ENCODE assay signal across 8 mouse cellular contexts in genomic region chr17:46679843-46680759, GRCm38 (mm10). TPM values are rescaled to one million over a fixed set of nuclear protein-coding genes. Genes with fewer than 3 reads are reported as not detected.
DNase-seq lines count a peak whose midpoint lies in the region; ATAC-seq lines count a peak whose summit lies in the region.

No protein-coding gene starts in this region.

- peak overlapping the region; percentile 82 for H3K4me3 ChIP-seq in forebrain, embryonic 13.5 days
- peak overlapping the region; percentile 97 for H3K4me3 ChIP-seq in liver, embryonic 16.5 days (ENCODE audit: low read depth, low read length)
- H3K4me3 ChIP-seq in neural tube, embryonic 13.5 days, result peak overlapping the region; percentile 69

- under 1% methylated on average over 34 of the region's 34 CpGs for WGBS in forebrain, embryonic 13.5 days
- WGBS in liver, embryonic 16.5 days (ENCODE audit: insufficient replicate concordance), result under 1% methylated on average over 34 of the region's 34 CpGs
- WGBS in neural tube, embryonic 13.5 days, result under 1% methylated on average over 34 of the region's 34 CpGs

- peaks cover 61% of the 10 kb centered on the region for H3K36me3 ChIP-seq in forebrain, embryonic 13.5 days (ENCODE audit: poor library complexity, severe bottlenecking)
- peaks cover 24% of the 10 kb centered on the region for H3K36me3 ChIP-seq in liver, embryonic 16.5 days (ENCODE audit: control insufficient read depth, insufficient read depth)
- peaks cover 59% of the 10 kb centered on the region for H3K36me3 ChIP-seq in neural tube, embryonic 13.5 days

- peak overlapping the region; percentile 72 for H3K9ac ChIP-seq in forebrain, embryonic 13.5 days
- H3K9ac ChIP-seq in liver, embryonic 16.5 days (ENCODE audit: low read depth, low read length), result peak overlapping the region; percentile 91
- peak overlapping the region; percentile 80 for H3K9ac ChIP-seq in neural tube, embryonic 13.5 days

- peak overlapping the region; percentile 77 for H3K4me2 ChIP-seq in forebrain, embryonic 13.5 days
- H3K4me2 ChIP-seq in liver, embryonic 16.5 days (ENCODE audit: low read depth, low read length), result peak overlapping the region; percentile 95
- peak overlapping the region; percentile 76 for H3K4me2 ChIP-seq in neural tube, embryonic 13.5 days

- peak; percentile 16 for ATAC-seq in forebrain, embryonic 13.5 days
- ATAC-seq in liver, embryonic 16.5 days (ENCODE audit: low read depth), result peak; percentile 0; the same call in 1 of the 2 replicates
- peak; percentile 48 for ATAC-seq in neural tube, embryonic 13.5 days (ENCODE audit: low read depth)
- no peak for ATAC-seq in inflammation-experienced regulatory T-cells, adult 6 months

- DNase-seq in layer of hippocampus, adult 11-12 months (ENCODE audit: low spot score), result peak; percentile 55
- DNase-seq in layer of hippocampus, adult 9-11 months, result no peak
- peak; percentile 37 for DNase-seq in T-cell, adult 2 months (ENCODE audit: low spot score)
- DNase-seq in induced T-regulatory cell, adult 2 months (ENCODE audit: low read depth), result peak; percentile 72

- peak overlapping the region; percentile 89 for H3K27ac ChIP-seq in forebrain, embryonic 13.5 days
- H3K27ac ChIP-seq in liver, embryonic 16.5 days (ENCODE audit: low read length), result peak overlapping the region; percentile 93
- peak overlapping the region; percentile 91 for H3K27ac ChIP-seq in neural tube, embryonic 13.5 days (replicated peaks)

- no peaks in the 10 kb centered on the region for H3K27me3 ChIP-seq in forebrain, embryonic 13.5 days
- no peaks in the 10 kb centered on the region for H3K27me3 ChIP-seq in liver, embryonic 16.5 days (ENCODE audit: control insufficient read depth, insufficient read depth, low read depth, low read length)
- no peaks in the 10 kb centered on the region for H3K27me3 ChIP-seq in neural tube, embryonic 13.5 days

- no peaks in the 10 kb centered on the region for H3K9me3 ChIP-seq in forebrain, embryonic 13.5 days (replicated peaks)
- H3K9me3 ChIP-seq in liver, embryonic 16.5 days (replicated peaks; ENCODE audit: control insufficient read depth, low read length), result no peaks in the 10 kb centered on the region
- no peaks in the 10 kb centered on the region for H3K9me3 ChIP-seq in neural tube, embryonic 13.5 days

- peaks cover 34% of the 10 kb centered on the region for H3K4me1 ChIP-seq in forebrain, embryonic 13.5 days
- H3K4me1 ChIP-seq in liver, embryonic 16.5 days (ENCODE audit: control insufficient read depth, low read depth, low read length), result peaks cover 28% of the 10 kb centered on the region
- H3K4me1 ChIP-seq in neural tube, embryonic 13.5 days (replicated peaks), result peaks cover 31% of the 10 kb centered on the region

RNA-seq across cellular contexts. Expression of gene Klhdc3, which starts 0.6 kb away (rescaled TPM):
- polyA plus RNA-seq in forebrain, embryonic 13.5 days (2015; fragmentation: Nextera tagmentation; extraction: Ambion mirVana), result 145 and 147 TPM in 2 replicates
- polyA plus RNA-seq in liver, embryonic 16.5 days (2015; fragmentation: Nextera tagmentation; extraction: Ambion mirVana), result 51.6 and 52.0 TPM in 2 replicates
- 154 and 155 TPM in 2 replicates for polyA plus RNA-seq in neural tube, embryonic 13.5 days (2015; fragmentation: Nextera tagmentation; extraction: Ambion mirVana)
- polyA plus RNA-seq in inflammation-experienced regulatory T-cells, adult 6 months (2017; shearing (Covaris generic)), result 10 to 100 TPM; 20.7 to 22.4 (median 21.7) TPM

RNA-seq across cellular contexts. Expression of gene Mea1, which starts 1.5 kb away (rescaled TPM):
- polyA plus RNA-seq in forebrain, embryonic 13.5 days (2015; fragmentation: Nextera tagmentation; extraction: Ambion mirVana), result 196 and 208 TPM in 2 replicates
- 50.1 and 50.6 TPM in 2 replicates for polyA plus RNA-seq in liver, embryonic 16.5 days (2015; fragmentation: Nextera tagmentation; extraction: Ambion mirVana)
- polyA plus RNA-seq in neural tube, embryonic 13.5 days (2015; fragmentation: Nextera tagmentation; extraction: Ambion mirVana), result 233 and 260 TPM in 2 replicates
- 100 to 1,000 TPM; 162 to 181 (median 163) TPM for polyA plus RNA-seq in inflammation-experienced regulatory T-cells, adult 6 months (2017; shearing (Covaris generic))

RNA-seq across cellular contexts. Expression of gene Rrp36, which starts 5.9 kb away (rescaled TPM):
- polyA plus RNA-seq in forebrain, embryonic 13.5 days (2015; fragmentation: Nextera tagmentation; extraction: Ambion mirVana), result 54.5 and 59.7 TPM in 2 replicates
- 17.4 and 18.9 TPM in 2 replicates for polyA plus RNA-seq in liver, embryonic 16.5 days (2015; fragmentation: Nextera tagmentation; extraction: Ambion mirVana)
- polyA plus RNA-seq in neural tube, embryonic 13.5 days (2015; fragmentation: Nextera tagmentation; extraction: Ambion mirVana), result 47.7 and 53.5 TPM in 2 replicates
- 10 to 100 TPM; 47.3 to 50.7 (median 47.7) TPM for polyA plus RNA-seq in inflammation-experienced regulatory T-cells, adult 6 months (2017; shearing (Covaris generic))

RNA-seq across cellular contexts. Expression of gene Ppp2r5d, which starts 24.8 kb away (rescaled TPM):
- 85.4 and 103 TPM in 2 replicates for polyA plus RNA-seq in forebrain, embryonic 13.5 days (2015; fragmentation: Nextera tagmentation; extraction: Ambion mirVana)
- polyA plus RNA-seq in liver, embryonic 16.5 days (2015; fragmentation: Nextera tagmentation; extraction: Ambion mirVana), result 25.5 and 28.7 TPM in 2 replicates
- 78.7 and 81.6 TPM in 2 replicates for polyA plus RNA-seq in neural tube, embryonic 13.5 days (2015; fragmentation: Nextera tagmentation; extraction: Ambion mirVana)
- 10 to 100 TPM; 23.2 to 25.5 (median 23.5) TPM for polyA plus RNA-seq in inflammation-experienced regulatory T-cells, adult 6 months (2017; shearing (Covaris generic))

RNA-seq across cellular contexts. Expression of gene Cul7, which starts 30.0 kb away (rescaled TPM):
- 33.5 and 39.0 TPM in 2 replicates for polyA plus RNA-seq in forebrain, embryonic 13.5 days (2015; fragmentation: Nextera tagmentation; extraction: Ambion mirVana)
- 10.7 and 11.6 TPM in 2 replicates for polyA plus RNA-seq in liver, embryonic 16.5 days (2015; fragmentation: Nextera tagmentation; extraction: Ambion mirVana)
- 40.0 and 41.7 TPM in 2 replicates for polyA plus RNA-seq in neural tube, embryonic 13.5 days (2015; fragmentation: Nextera tagmentation; extraction: Ambion mirVana)
- polyA plus RNA-seq in inflammation-experienced regulatory T-cells, adult 6 months (2017; shearing (Covaris generic)), result 1 to 10 TPM; 1.7 to 4.1 (median 2.5) TPM
